Mouse (Mus musculus) bone marrow macrophage, adult 2 months (primary cell): ENCODE results near the gene Carmil3.

Source experiments
- CTCF ChIP-seq: IDR thresholded peaks from 2 replicates; pipeline ENCODE4 v1.5.1; 2012; ENCODE audit warnings: low read depth, mild to moderate bottlenecking, low read length, moderate library complexity
- POLR2A ChIP-seq: IDR thresholded peaks from 2 replicates; pipeline ENCODE4 v1.6.1; 2012; ENCODE audit warnings: mild to moderate bottlenecking, low read depth, low read length, borderline replicate concordance

- TF ChIP-seq POLR2A (no peak), CTCF (peak; percentile 66)
These were observed 45.8 kb downstream of the Carmil3 start for GRCm38 (mm10) chr14:55536116-55536745.
